Mouse (Mus musculus): ENCODE measurements at regions not wholly inside any gene's neighbourhood (a gene's known extent, or its start where the extent isn't known, plus 50 kb on each side); places are given as distances from the start of the nearest gene placed in this dataset.

GRCm38 (mm10) chr4:106017065-106017646 is 227.5 kb downstream of the Gm12728 start:
- no peak overlapping the region for H3ac ChIP-seq (ENCODE audit: control insufficient read depth, insufficient read length)
- no peaks in the 10 kb centered on the region for H3K79me2 ChIP-seq (ENCODE audit: control insufficient read depth, insufficient read depth)
- H3K4me2 ChIP-seq (ENCODE audit: low read depth): no peak overlapping the region
- H3K27me3 ChIP-seq (ENCODE audit: control insufficient read depth, insufficient read depth, insufficient read length): no peaks in the 10 kb centered on the region
- no peaks in the 10 kb centered on the region for H3K36me3 ChIP-seq (ENCODE audit: control insufficient read depth, insufficient read depth)
- no peak overlapping the region for H3K4me3 ChIP-seq
- TF ChIP-seq SRF (IDR thresholded peaks at IDR 0.05; ENCODE audit: control insufficient read depth, insufficient read length, low read depth) (no peak), CEBPB (IDR thresholded peaks at IDR 0.05; ENCODE audit: insufficient read depth, poor library complexity, severe bottlenecking) (no peak), REST (IDR thresholded peaks at IDR 0.05; ENCODE audit: insufficient read depth, insufficient read length) (no peak), MYOG (IDR thresholded peaks at IDR 0.05; ENCODE audit: control insufficient read depth in 1 of 3, insufficient read depth in 1 of 3, insufficient read length in 2 of 3, low read depth in 2 of 3) (no peak), E2F4 (IDR thresholded peaks at IDR 0.05; ENCODE audit: insufficient read depth) (no peak), MAX (IDR thresholded peaks at IDR 0.05; ENCODE audit: low read depth) (no peak), TCF3 (IDR thresholded peaks at IDR 0.05; ENCODE audit: insufficient read length, low read depth) (no peak), USF1 (IDR thresholded peaks at IDR 0.05; ENCODE audit: low read depth) (no peak), POLR2AphosphoS2 (IDR thresholded peaks at IDR 0.05; ENCODE audit: insufficient read length, low read depth) (no peak), POLR2A (IDR thresholded peaks at IDR 0.05; ENCODE audit: insufficient read length, low read depth) (no peak), TCF12 (IDR thresholded peaks at IDR 0.05; ENCODE audit: insufficient read depth, poor library complexity, severe bottlenecking) (no peak), MYOD1 (IDR thresholded peaks at IDR 0.05; ENCODE audit: control insufficient read depth in 1 of 3, insufficient read length in 2 of 3, low read depth in 2 of 3) (no peak)

GRCm38 (mm10) chr4:106018936-106019335 is 229.3 kb downstream of the Gm12728 start:
- Histone ChIP-seq H3K4me2 (ENCODE audit: low read depth) (no peak overlapping the region), H3K36me3 (ENCODE audit: control insufficient read depth, insufficient read depth) (no peaks in the 10 kb centered on the region), H3K79me2 (ENCODE audit: control insufficient read depth, insufficient read depth) (no peaks in the 10 kb centered on the region), H3K4me3 (no peak overlapping the region), H3K27me3 (ENCODE audit: control insufficient read depth, insufficient read depth, insufficient read length) (no peaks in the 10 kb centered on the region), H3ac (ENCODE audit: control insufficient read depth, insufficient read length) (no peak overlapping the region)
- TF ChIP-seq MAX (IDR thresholded peaks at IDR 0.05; ENCODE audit: low read depth) (no peak), POLR2A (IDR thresholded peaks at IDR 0.05; ENCODE audit: insufficient read length, low read depth) (no peak), USF1 (IDR thresholded peaks at IDR 0.05; ENCODE audit: low read depth) (no peak), MYOG (IDR thresholded peaks at IDR 0.05; ENCODE audit: control insufficient read depth in 1 of 3, insufficient read depth in 1 of 3, insufficient read length in 2 of 3, low read depth in 2 of 3) (no peak), CEBPB (IDR thresholded peaks at IDR 0.05; ENCODE audit: insufficient read depth, poor library complexity, severe bottlenecking) (no peak), TCF3 (IDR thresholded peaks at IDR 0.05; ENCODE audit: insufficient read length, low read depth) (no peak), REST (IDR thresholded peaks at IDR 0.05; ENCODE audit: insufficient read depth, insufficient read length) (no peak), SRF (IDR thresholded peaks at IDR 0.05; ENCODE audit: control insufficient read depth, insufficient read length, low read depth) (no peak), E2F4 (IDR thresholded peaks at IDR 0.05; ENCODE audit: insufficient read depth) (no peak), TCF12 (IDR thresholded peaks at IDR 0.05; ENCODE audit: insufficient read depth, poor library complexity, severe bottlenecking) (no peak), POLR2AphosphoS2 (IDR thresholded peaks at IDR 0.05; ENCODE audit: insufficient read length, low read depth) (no peak), MYOD1 (IDR thresholded peaks at IDR 0.05; ENCODE audit: control insufficient read depth in 1 of 3, insufficient read length in 2 of 3, low read depth in 2 of 3) (no peak)

- TF ChIP-seq REST (IDR thresholded peaks at IDR 0.05; ENCODE audit: insufficient read depth, insufficient read length) (no peak), MYOG (IDR thresholded peaks at IDR 0.05; ENCODE audit: control insufficient read depth in 1 of 3, insufficient read depth in 1 of 3, insufficient read length in 2 of 3, low read depth in 2 of 3) (no peak), POLR2AphosphoS2 (IDR thresholded peaks at IDR 0.05; ENCODE audit: insufficient read length, low read depth) (no peak), TCF3 (IDR thresholded peaks at IDR 0.05; ENCODE audit: insufficient read length, low read depth) (no peak), POLR2A (IDR thresholded peaks at IDR 0.05; ENCODE audit: insufficient read length, low read depth) (no peak), USF1 (IDR thresholded peaks at IDR 0.05; ENCODE audit: low read depth) (no peak), SRF (IDR thresholded peaks at IDR 0.05; ENCODE audit: control insufficient read depth, insufficient read length, low read depth) (no peak), E2F4 (IDR thresholded peaks at IDR 0.05; ENCODE audit: insufficient read depth) (no peak), CEBPB (IDR thresholded peaks at IDR 0.05; ENCODE audit: insufficient read depth, poor library complexity, severe bottlenecking) (no peak), MAX (IDR thresholded peaks at IDR 0.05; ENCODE audit: low read depth) (no peak), TCF12 (IDR thresholded peaks at IDR 0.05; ENCODE audit: insufficient read depth, poor library complexity, severe bottlenecking) (no peak), MYOD1 (IDR thresholded peaks at IDR 0.05; ENCODE audit: control insufficient read depth in 1 of 3, insufficient read length in 2 of 3, low read depth in 2 of 3) (no peak)
- H3K36me3 ChIP-seq (ENCODE audit: control insufficient read depth, insufficient read depth): no peaks in the 10 kb centered on the region
- H3ac ChIP-seq (ENCODE audit: control insufficient read depth, insufficient read length): no peak overlapping the region
- no peaks in the 10 kb centered on the region for H3K79me2 ChIP-seq (ENCODE audit: control insufficient read depth, insufficient read depth)
- no peaks in the 10 kb centered on the region for H3K27me3 ChIP-seq (ENCODE audit: control insufficient read depth, insufficient read depth, insufficient read length)
- no peak overlapping the region for H3K4me3 ChIP-seq
- no peak overlapping the region for H3K4me2 ChIP-seq (ENCODE audit: low read depth)
These were observed 230.7 kb downstream of the Gm12728 start for GRCm38 (mm10) chr4:106020338-106020737.

- Histone ChIP-seq H3K27me3 (ENCODE audit: control insufficient read depth, insufficient read depth, insufficient read length) (no peaks in the 10 kb centered on the region), H3K36me3 (ENCODE audit: control insufficient read depth, insufficient read depth) (no peaks in the 10 kb centered on the region), H3K4me2 (ENCODE audit: low read depth) (no peak overlapping the region), H3K79me2 (ENCODE audit: control insufficient read depth, insufficient read depth) (no peaks in the 10 kb centered on the region), H3K4me3 (no peak overlapping the region), H3ac (ENCODE audit: control insufficient read depth, insufficient read length) (no peak overlapping the region)
- TF ChIP-seq TCF3 (IDR thresholded peaks at IDR 0.05; ENCODE audit: insufficient read length, low read depth) (no peak), POLR2AphosphoS2 (IDR thresholded peaks at IDR 0.05; ENCODE audit: insufficient read length, low read depth) (no peak), TCF12 (IDR thresholded peaks at IDR 0.05; ENCODE audit: insufficient read depth, poor library complexity, severe bottlenecking) (no peak)
These were observed 234.9 kb downstream of the Gm12728 start for GRCm38 (mm10) chr4:106024591-106024990.

Measured in myocyte (in vitro differentiated cells).